Mouse (Mus musculus) fat pad, adult 2 months (tissue): ENCODE data around the gene Plekhg3.

Source experiments
- DNase-seq: peaks from one replicate; pipeline ENCODE4 v3.0.0-alpha.2; 2011; ENCODE audit warnings: low read depth, low spot score; ENCODE audit errors: extremely low read depth

The Plekhg3 gene

DNA sequence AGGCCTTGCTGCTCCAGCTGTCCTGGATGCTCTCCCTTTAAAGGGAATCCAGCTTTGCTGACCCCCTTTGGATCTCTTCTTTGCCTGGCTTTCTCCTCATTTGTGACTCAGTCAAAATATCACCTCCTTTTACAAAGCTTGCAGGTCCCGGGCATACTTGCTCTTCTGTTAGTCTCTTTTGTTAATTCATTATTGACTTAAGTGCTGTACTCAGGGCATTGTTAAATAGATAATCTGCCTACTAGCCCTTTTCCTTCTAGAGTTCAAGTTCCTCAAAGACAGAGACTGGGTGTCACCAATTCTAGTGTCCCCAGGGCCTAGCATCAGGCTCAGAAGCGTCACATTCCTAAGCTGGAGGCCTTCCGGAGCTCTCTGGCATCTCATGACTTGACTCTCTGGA is 18.5 kb downstream of the Plekhg3 start:
- no peak for DNase-seq

DNA sequence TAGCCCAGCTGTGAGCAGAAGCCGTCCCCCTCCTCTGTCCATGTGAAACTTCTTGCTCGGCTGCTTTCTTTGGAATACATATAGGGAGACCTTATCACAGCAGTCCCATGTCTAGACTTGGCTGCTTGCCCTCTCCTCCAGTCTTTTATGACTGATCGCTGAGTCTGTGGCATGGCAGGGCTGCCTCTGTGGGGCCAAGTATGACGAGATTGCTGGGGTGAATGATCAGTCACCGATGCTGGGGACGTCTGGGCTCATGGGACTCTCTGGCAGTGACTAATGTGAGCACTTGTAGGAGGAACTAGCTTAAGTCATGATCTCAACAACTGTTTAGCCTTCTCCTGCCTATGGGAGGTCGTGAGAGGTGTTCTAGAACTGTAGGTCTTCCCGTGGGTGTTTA is 21.6 kb downstream of the Plekhg3 start:
- no peak for DNase-seq

DNA sequence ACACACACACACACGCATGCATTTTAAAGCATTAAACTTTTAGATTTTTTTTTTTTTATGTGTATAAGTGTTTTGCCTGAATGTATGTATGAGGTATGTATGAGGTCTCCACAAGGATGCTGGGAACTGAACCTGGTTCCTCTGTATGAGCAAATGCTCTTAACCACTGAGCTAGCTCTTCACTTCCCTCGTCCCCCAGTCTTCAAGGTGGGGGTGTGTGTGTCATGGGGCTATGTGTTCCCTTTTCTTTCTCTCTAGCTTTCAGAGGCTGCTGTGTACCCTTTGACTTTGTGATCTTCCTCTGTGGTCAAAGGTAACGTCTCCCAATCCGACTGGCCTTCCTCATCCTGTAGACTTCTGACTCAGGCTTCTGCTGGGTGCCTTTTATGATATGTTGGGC is 22.3 kb downstream of the Plekhg3 start:
- DNase-seq = no peak

DNA sequence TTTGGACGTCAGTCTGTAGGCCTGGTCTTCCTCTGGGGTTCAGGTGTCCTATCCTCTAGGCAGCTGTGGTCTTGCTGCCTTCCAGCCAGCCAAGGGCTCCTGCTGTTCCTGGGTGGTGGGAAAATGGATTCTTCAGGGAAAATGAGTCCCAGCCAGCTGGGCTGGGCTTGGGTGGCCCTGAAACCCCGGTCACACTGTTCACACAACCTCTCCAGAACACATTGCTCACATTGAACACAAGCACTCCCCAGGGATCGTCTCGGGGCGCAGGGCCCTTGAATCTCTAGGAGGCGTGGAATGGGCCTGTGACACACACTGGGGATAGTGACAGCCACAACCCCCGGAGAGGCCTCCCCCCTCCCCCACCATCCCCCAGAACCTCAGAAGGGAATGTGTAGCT is 23.2 kb downstream of the Plekhg3 start:
- DNase-seq = no peak

DNA sequence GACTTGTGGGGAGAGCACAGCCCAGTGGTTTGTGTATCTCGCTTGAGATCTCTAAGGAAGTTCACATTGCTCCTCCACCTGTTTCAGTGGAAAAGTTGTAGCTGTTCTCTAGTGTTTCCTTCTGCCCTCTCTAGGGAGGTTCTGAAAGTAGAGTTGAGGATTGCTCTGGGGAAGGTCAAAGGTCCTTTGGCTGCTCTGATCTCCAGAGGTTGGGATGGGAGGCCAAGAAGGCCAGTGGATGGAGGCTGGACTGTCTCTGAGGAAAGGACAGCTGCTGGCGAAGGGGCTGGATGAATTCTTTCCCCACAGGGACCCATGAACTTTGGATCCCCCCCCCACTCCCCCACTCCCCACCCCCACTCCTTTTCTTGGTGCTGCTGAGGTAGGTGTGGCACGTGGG is 23.7 kb downstream of the Plekhg3 start:
- DNase-seq = no peak

DNA sequence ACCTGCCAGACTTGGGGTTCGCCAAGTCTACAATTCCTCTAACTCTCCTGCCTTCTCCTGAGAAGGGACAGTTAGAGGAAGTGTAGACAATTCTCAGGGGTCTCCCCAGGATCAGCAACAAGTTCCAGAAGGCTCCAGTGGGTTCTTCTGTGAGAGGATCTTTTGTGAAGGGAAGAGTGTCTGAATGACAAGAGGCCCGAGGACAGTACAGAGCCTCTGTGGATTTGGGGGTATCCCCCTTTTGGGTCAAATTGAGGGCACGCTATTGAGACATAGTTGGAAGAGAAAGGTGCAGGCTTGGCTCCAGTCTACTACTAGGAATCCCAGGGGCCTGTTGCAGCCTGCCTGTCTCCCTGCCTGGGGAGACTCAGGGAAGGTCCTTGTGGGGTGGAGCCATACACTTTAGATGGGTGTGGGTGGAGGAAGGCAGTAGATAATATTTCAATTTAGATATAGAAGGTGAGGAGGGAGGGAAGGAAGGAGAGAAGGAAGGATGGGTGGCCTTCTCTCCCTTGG is 24.2 kb downstream of the Plekhg3 start:
- DNase-seq = no peak

DNA sequence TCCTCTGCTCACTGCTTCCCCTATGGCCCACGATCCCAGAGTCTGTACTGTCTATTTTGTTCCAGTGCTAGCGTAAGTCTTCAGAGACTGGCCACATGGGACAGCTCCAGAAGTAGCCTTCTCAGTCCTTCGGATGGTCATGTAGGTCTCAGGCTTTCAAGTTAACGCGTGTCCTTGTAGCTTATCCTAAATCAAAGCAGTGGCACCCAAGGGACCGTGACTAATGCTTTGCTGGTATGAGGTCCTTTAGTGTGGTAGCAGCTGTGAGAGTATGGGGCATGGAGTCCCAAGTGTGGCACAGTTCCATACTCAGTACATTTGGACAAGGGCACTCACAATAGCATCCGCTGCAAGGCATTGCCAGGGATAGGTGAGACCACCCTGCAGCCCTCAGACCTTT is 25.5 kb downstream of the Plekhg3 start:
- DNase-seq = no peak

DNA sequence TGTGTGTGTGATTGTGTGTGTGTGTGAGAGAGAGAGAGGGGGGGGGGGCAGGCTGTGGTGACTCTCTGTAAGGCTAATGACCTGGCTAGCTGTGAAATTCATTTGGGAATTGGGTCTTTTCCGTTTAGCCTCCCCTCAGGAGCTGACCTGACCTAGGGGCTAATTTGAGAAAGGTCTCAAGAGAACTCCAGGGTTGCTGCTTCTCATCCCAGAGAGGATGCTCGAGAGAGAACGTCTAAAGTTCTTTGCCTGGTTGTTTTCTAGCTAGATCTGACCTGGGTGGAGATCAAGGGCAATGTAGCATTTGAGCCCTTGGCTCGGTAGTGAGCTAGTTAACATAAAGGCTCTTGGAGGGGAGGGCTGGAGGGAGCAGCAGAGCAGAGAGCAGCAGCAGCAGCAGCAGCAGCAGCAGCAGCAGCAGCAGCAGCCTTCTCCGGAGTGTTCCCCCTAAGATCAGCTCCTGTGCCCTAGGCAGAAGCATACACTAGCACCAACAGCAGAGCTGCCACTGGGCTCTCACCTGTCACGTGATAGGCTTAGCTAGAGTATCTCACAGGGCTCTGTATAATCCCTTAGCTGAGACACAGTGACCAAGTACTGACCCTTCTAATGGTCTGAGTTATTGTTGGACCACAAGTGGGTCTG is 26.2 kb downstream of the Plekhg3 start:
- DNase-seq = no peak

DNA sequence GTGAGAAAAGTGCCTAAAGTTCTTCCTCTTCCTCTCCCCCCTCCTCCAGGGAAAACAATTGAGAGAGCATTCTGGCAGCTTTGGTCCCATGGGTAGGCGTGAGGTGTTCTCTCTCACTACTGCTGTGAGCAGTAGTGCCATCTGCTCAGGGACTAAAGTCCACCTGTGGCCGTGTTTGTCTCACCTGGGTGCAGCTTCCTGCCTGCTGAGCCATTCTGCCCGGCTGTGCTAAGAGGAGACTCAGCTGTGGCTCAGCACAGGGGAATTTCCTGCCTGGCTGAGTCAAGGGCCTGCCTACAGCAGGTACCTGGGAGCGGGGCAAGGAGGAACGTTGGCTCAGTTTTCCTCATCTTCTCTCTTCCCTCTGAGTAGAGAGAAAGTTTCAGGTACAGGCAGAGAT is 27.5 kb downstream of the Plekhg3 start:
- no peak for DNase-seq

DNA sequence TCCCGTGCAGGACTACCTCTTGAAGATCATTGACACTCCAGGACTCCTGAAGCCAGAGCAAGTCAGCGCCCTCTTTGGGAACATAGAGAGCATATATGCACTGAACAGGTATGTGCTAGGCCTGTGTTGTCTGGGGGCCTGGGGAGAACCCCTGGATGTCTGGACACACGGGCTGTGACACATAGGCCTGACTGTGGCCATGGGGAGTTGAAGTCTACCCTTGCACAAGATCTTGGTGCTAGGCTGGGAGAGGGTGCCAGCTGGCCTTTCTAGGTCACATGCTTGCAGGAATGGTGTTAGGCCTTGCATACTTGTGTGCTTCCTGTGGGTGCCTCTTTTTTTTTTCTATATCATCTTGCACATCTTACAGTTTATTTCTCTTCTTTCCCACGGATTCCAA is 31.5 kb downstream of the Plekhg3 start:
- no peak for DNase-seq

DNA sequence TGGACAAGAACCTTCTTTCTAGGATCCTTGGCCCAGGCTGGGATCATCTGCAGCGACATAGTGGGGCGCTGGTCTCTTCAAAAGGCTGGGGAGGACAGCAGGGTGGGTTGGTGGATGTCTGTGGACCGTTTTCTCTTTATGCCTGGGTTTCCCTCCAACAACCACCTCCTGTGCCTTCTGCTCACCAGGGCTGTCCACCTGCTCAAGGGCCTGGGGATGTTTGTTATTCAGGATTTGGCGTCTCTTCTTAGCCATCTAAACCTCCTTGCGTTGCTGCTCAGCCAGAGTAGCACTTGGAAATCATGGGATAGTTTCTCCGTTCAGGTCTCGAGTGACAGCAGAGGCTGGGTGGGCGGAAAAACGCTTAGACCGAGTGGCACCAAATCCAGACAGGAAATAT is 35.6 kb downstream of the Plekhg3 start:
- no peak for DNase-seq

DNA sequence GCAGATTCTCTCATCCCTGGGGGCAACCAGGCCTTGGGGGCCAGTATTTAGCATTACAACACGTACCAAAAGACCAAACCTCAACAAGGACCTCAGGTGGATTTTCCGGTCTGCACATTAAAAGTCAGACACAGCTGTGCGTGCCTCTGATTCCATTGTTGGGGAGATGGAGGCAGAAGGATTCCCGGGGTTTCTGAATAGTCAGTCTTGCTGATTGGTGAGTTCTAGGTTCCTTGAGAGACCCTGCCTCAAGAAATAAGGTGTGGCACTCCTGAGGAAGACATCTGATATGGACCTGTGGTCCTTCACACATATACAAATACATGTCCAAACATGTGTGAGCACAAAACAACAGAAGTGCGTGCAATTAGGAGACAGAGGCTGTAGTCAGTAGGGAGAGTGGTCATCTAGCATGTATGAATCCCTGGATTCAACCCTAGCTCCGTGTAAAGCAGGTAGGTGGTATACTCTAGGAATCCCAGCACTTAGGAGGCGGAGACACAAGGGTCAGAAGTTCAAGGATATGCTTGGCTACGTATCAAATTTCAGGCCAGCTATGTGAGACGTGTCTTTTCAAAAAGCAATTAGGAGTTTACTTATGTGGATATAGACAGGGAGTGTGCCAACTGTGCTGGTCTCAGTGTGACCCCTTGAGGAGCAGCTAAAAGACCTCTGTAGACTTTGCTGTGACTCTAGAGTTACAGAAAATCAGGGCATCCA is 39.7 kb downstream of the Plekhg3 start:
- DNase-seq = no peak

DNA sequence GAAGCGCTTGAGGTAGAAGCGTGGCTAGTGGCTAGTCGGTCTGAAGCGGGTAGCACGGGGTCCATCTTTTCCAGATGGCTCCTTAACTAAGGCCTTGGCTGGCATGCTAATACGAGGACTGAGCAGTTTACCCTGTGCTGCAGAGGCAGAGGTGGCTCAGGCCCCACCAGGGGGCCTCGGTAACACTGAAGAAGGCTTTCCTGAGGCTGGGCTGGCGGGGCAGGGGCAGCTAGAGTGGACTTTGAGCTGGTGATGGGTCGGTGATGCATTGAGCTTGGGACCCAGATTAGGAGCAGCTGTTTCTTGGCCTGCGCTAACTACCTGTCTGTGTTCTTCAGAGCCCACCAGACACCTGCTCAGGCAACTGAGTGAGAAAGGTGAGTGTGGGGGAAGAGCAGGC is 40.6 kb downstream of the Plekhg3 start:
- DNase-seq = no peak

DNA sequence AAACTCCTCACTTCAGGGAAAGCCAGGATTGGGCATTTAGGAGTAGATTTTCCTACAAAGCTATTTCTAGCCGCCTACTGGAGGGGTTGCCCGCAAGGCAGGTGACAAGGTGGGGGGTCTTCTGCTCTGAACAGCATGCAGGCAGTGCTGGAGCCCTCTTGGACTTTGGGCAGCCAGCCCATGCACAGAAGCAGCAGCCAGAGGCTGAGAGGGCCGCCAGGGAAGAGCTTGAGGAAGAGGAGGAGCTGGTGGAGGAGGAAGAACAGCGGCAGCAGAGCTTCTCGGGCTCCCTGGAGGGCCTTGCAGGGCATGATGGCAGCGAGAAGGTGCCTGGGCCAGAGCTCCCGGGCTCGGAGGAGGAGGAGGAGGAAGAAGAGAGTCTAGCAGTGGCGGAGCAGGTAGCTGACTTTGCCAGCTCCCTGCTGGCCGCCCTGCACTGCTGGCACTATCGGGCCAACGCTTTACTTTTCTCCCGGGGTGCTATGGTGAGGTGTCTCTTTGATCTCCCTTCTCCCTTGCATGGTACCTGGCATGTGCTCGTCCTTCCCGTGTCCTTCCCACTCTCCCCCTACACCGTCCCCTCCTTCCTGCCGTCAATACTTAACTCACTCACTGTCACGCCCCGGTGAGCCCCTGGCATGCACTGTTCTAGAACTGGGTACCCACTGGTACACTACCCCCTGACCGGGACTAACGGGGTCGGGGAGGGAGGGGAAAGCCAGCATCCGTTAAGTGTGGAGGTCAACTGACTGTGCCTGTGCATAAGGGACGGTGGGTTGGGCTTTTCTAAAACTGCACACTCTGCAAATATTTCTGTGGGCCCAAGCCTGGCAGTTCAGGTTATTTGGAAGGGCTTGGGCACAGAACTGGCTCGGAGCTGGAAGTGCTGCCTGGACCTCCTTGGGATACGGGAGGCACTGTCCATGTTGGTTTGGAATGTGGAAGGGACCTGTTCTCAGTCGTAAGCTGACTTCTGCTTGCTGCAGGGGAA is 41.9 kb downstream of the Plekhg3 start:
- no peak for DNase-seq

DNA sequence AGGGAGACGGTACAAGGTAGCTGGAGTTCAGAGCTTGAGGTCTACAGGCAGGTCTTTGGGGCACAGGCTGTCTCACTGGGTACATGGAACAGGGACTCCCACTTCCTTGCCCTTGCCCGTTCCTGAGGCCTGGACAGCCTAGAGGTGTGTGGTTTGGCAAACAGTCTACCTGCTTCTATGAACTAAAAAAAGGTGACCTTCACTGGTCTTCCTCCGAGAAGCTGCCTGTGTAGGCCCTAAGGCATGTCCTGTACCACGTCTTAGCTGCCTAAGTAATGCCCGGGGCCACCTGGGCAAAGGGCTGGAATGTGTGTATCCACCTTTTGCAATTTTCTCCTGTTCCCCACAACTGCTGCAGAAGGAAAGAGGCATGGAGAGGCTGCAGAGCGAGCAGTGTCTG is 42.7 kb downstream of the Plekhg3 start:
- peak; percentile 57 for DNase-seq

DNA sequence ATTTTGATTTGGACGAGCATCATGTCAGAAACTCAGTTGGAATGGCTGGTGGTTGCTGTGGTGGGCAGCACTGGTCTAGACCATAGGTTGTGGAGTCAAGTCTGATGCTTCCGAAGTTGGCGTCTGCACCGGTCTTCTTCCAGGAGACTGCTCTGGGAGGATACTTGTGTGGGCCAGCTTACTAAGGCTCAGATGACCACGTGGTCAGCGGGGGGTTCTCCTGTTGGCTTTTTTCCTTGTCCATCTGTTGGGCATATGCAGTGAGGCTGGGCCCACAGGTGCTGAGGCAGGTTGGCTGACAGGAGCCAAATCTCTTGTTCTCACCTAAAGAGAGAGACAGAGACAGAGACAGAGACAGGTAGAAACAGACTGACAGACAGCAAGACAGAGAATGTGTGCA is 44.1 kb downstream of the Plekhg3 start:
- DNase-seq = no peak

DNA sequence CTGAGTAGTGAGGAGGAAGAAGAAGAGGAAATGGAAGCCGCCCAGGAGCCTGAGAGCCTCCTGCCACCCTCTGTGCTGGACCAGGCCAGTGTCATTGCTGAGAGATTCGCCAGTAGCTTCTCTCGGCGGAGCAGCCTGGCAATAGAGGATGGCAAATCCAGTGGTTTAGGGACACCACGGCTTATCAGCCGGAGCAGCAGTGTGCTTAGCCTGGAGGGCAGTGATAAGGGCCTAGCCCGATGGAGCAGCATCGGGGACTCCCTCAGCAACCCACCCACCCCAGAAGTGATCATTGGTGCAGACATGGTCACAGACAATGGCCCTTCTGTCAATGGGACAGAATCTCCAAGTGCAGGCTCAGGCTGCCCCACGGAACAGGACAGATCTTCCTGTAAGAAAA is 45.4 kb downstream of the Plekhg3 start:
- no peak for DNase-seq

DNA sequence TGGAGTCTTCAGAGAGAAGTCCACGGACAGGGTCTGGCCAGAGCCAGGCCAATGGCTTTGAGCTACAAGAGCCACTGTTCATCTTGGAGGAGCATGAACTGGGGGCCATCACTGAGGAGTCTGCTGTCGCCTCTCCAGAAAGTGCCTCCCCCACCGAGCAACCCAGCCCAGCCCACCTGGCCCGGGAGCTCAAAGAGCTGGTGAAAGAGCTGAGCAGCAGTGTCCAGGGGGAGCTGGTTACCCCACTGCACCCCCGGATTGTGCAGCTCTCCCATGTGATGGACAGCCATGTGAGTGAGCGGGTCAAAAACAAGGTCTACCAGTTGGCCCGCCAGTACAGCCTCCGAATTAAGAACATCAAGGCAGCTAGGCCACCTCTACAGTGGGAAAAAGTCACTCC is 46.1 kb downstream of the Plekhg3 start:
- DNase-seq = no peak

DNA sequence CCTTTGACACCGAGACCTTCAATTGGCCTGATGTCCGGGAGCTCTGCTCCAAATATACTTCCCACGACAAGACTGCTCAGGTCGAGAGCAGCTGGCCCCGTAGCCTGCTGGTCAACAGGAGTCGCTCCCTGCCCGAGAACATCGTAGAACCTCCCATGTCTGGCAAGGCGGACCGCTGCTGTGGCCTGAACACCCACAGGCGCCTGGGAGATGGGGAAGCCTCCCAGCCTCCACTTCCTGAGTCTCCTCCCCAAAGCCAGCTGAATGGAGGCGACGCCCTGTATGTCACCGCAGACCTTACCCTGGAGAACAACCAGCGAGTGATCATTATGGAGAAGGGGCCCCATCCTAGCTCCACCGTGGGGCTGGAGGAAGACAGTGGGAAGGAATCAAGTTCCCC is 47.2 kb downstream of the Plekhg3 start:
- no peak for DNase-seq

DNA sequence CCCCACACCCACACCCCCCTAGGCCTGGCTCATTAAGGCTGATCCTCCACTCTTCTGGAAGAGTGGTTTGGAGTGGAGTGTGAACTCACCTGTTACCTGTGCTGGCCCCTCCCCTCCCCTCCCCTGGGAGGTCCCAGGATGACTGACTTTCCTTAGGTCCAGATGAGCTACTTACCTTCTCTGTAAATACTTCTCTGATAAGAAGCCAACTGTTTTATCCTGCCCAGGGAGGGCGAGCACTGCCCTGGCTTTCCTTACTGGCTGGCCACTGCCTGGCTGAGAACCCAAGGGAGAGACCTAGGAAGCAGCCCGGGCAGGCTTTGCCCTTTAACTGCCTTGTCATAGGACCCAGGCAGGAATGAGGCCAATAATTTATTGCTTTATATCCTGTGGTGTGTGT is 47.8 kb downstream of the Plekhg3 start:
- no peak for DNase-seq

DNA sequence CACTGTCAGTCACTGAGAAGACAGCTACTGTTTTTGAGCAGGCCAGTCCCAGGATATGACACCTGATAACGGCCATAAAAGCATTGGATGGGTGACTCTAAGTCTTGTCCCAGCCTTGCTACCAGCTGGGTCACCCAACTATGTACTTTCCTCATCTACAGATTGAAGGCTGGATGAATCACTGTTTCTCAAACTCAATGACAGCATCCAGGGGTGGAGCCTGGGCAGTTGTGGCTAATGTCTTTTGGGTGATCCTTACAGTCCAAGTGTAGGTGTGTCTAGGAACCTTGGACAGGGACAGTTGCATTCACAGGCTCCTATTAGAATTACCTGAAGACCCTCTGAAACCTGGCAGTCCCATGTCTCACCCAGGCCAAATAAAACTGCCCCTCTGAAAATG is 49.1 kb downstream of the Plekhg3 start:
- DNase-seq = no peak

DNA sequence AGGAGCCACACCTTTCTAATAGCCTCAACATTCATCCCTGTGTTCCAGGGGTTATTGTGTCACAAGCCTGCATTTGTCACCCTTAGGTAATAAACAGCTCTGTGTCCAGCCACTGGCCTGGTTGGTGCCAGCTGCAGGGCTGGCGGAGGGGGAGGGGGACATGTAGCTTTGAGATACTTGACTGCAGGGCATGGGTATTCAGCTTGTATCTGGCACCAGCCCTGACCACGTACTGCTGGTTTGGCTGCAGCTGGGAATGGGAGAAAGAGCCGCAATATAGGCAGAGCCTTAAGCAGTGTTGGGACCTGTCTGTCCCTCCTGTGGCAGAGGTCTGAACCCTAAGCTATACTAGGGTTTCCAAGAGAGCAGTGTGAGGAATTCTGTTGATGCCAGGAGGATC is 51.4 kb downstream of the Plekhg3 start:
- DNase-seq = no peak
